Mouse (Mus musculus): ENCODE data around the gene Fzd7.

The Fzd7 gene

GRCm38 (mm10) chr1:59502355-59502754 lies 20.1 kb downstream of the Fzd7 start:
- DNase-seq (ENCODE audit: low spot score in 2 of 2): no peak

- no peak for DNase-seq (ENCODE audit: low spot score in 2 of 2)
Observed at GRCm38 (mm10) chr1:59503659-59504301, 21.6 kb downstream of the Fzd7 start.

- no peak for DNase-seq (ENCODE audit: low spot score in 2 of 2)
Observed at GRCm38 (mm10) chr1:59504302-59504700, 22.1 kb downstream of the Fzd7 start.

GRCm38 (mm10) chr1:59508463-59509139 lies 26.4 kb downstream of the Fzd7 start:
- no peak for DNase-seq (ENCODE audit: low spot score in 2 of 2)

- no peak for DNase-seq (ENCODE audit: low spot score in 2 of 2)
Observed at GRCm38 (mm10) chr1:59511566-59512270, 29.5 kb downstream of the Fzd7 start.

GRCm38 (mm10) chr1:59516026-59516917 lies 34.0 kb downstream of the Fzd7 start, which contains the start of gene Gm973:
Gene Gm973, plus strand, starts transcription at chr1:59516264.
- no peak for DNase-seq (ENCODE audit: low spot score in 2 of 2)

GRCm38 (mm10) chr1:59520226-59520837 lies 38.1 kb downstream of the Fzd7 start:
- DNase-seq (ENCODE audit: low spot score in 2 of 2): no peak

GRCm38 (mm10) chr1:59522456-59522855 lies 40.2 kb downstream of the Fzd7 start:
- no peak for DNase-seq (ENCODE audit: low spot score in 2 of 2)

- no peak for DNase-seq (ENCODE audit: low spot score in 2 of 2)
Observed at GRCm38 (mm10) chr1:59523378-59523958, 41.2 kb downstream of the Fzd7 start.

GRCm38 (mm10) chr1:59524071-59524470 lies 41.8 kb downstream of the Fzd7 start:
- no peak for DNase-seq (ENCODE audit: low spot score in 2 of 2)

- DNase-seq (ENCODE audit: low spot score in 2 of 2): no peak
Observed at GRCm38 (mm10) chr1:59524759-59525158, 42.5 kb downstream of the Fzd7 start.

- no peak for DNase-seq (ENCODE audit: low spot score in 2 of 2)
Observed at GRCm38 (mm10) chr1:59527219-59527618, 45.0 kb downstream of the Fzd7 start.

GRCm38 (mm10) chr1:59534976-59535810 lies 53.0 kb downstream of the Fzd7 start:
- DNase-seq (ENCODE audit: low spot score in 2 of 2): no peak
